Mouse (Mus musculus) E14TG2a.4 (cell line): ENCODE measurements around the gene Clrn3.

ENCODE experiments used
- CTCF ChIP-seq: conservative IDR thresholded peaks from 2 replicates; pipeline ENCODE4 v1.5.1; 2014; ENCODE audit warnings: low read length
- NANOG ChIP-seq: IDR thresholded peaks from 2 replicates; pipeline ENCODE4 v1.6.1; 2014; ENCODE audit warnings: borderline replicate concordance, low read length, mixed read lengths
- POU5F1 ChIP-seq: IDR thresholded peaks from 2 replicates; pipeline ENCODE4 v1.6.1; 2014; ENCODE audit warnings: low read length, borderline replicate concordance

- no peak for TF ChIP-seq CTCF
- TF ChIP-seq NANOG = no peak
- TF ChIP-seq POU5F1 = no peak
Measured at GRCm38 (mm10) chr7:135508602-135509001, 19.9 kb downstream of the Clrn3 start.
